Mouse (Mus musculus) cerebellum, adult 9-11 months (tissue): Measurements from ENCODE around the gene Vmn1r132.
"Not testable (repeated sequence)": the region's sequence is repeated elsewhere in the genome, so short reads cannot be mapped to it uniquely, and the experiment has no call there.

Experiments used
- DNase-seq: peaks from one replicate; pipeline ENCODE4 v3.0.0; 2022

Gene Vmn1r132

DNA sequence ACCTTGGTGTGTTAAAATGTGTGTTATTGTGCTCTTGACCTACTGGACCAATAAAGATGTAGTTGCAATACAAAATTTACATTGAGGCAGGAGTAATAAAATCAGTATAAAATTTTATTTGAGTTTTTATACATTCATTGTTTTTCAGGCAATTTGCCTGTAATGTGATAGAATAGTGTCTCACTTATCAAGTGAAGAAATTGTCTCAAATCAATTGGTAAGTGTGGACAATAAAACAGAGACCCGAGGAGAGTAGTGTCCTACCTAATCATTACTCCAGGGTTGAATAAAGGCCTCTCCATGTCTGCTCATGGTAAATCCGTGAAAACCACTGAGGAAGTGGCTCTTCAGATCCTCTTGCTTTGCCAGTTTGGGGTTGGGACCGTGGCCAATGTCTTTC is at the start of gene Vmn1r132:
Vmn1r132 (plus strand) TSS at position 301 of the 400 bp plus-strand sequence.
- DNase-seq: not testable (repeated sequence)
